ENCODE assay signal across 16 mouse cellular contexts in genomic region chr11:121829947-121830346, GRCm38 (mm10). TPM values are rescaled to one million over a fixed set of nuclear protein-coding genes. Genes with fewer than 3 reads are reported as not detected.
DNase-seq lines count a peak whose midpoint lies in the region; ATAC-seq and TF ChIP-seq lines count a peak whose summit lies in the region.
"Had no signal": no experiment of that assay in that cellular context is flagged by ENCODE, and none has a peak within 500 bp of the region (broad histone marks: within the 10 kb centered on the region; RNA-seq: fewer than 3 reads in every experiment).

Ptchd3 (plus strand) TSS chr11:121830247.

- H3K4me1 ChIP-seq in heart, embryonic 11.5 days (ENCODE audit: control insufficient read depth, insufficient read depth, low read length), result no peaks in the 10 kb centered on the region
- no peaks in the 10 kb centered on the region for H3K4me1 ChIP-seq in kidney, embryonic 14.5 days (ENCODE audit: control insufficient read depth, insufficient read depth, low read length)
- no peaks in the 10 kb centered on the region for H3K4me1 ChIP-seq in ES-Bruce4 (ENCODE audit: control insufficient read depth, insufficient read depth, low read length)
- H3K4me1 ChIP-seq in limb, embryonic 10.5 days, result 0 out of 2 replicates have a peak, but pooled peaks cover 3% of the 10 kb centered on the region
- H3K4me1 ChIP-seq: megakaryocyte, embryonic 14.5 days had no signal

- 44% methylated on average over 18 of the region's 18 CpGs for WGBS in heart, embryonic 11.5 days (ENCODE audit: insufficient replicate concordance)
- 56% methylated on average over 18 of the region's 18 CpGs for WGBS in kidney, embryonic 14.5 days
- 68% methylated on average over 18 of the region's 18 CpGs for WGBS in limb, embryonic 10.5 days

- H3K36me3 ChIP-seq in heart, embryonic 11.5 days (ENCODE audit: control insufficient read depth, insufficient read depth, low read length), result no peaks in the 10 kb centered on the region
- H3K36me3 ChIP-seq in kidney, embryonic 14.5 days (ENCODE audit: control insufficient read depth, insufficient read depth, low read length), result no peaks in the 10 kb centered on the region
- H3K36me3 ChIP-seq in ES-Bruce4 (ENCODE audit: control insufficient read depth, insufficient read depth, low read length, poor library complexity, severe bottlenecking), result no peaks in the 10 kb centered on the region
- no peaks in the 10 kb centered on the region for H3K36me3 ChIP-seq in limb, embryonic 10.5 days

- no peak within 1 kb of the TSS for H3K9ac ChIP-seq in heart, embryonic 11.5 days (ENCODE audit: low read depth, low read length)
- H3K9ac ChIP-seq in kidney, embryonic 14.5 days (ENCODE audit: low read depth, low read length), result no peak within 1 kb of the TSS
- H3K9ac ChIP-seq in ES-Bruce4 (ENCODE audit: low read depth, poor library complexity, severe bottlenecking), result peak within 1 kb of the TSS; percentile 27
- H3K9ac ChIP-seq: liver, postnatal 0 days had no signal

- H3K4me2 ChIP-seq in heart, embryonic 11.5 days, result peak within 1 kb of the TSS; percentile 43
- no peak within 1 kb of the TSS; the same call in 1 of the 2 replicates for H3K4me2 ChIP-seq in kidney, embryonic 14.5 days (replicated peaks; ENCODE audit: low read depth, low read length)

- 0 out of 2 replicates have a peak within 1 kb of the TSS, but pooled peaks have one; percentile 6 for H3K4me3 ChIP-seq in heart, embryonic 11.5 days (ENCODE audit: low read depth, low read length)
- H3K4me3 ChIP-seq in kidney, embryonic 14.5 days (ENCODE audit: low read length), result 0 out of 2 replicates have a peak within 1 kb of the TSS, but pooled peaks have one; percentile 9
- H3K4me3 ChIP-seq in ES-Bruce4 (ENCODE audit: low read depth, low read length), result peak within 1 kb of the TSS; percentile 67
- peak within 1 kb of the TSS; percentile 32 for H3K4me3 ChIP-seq in limb, embryonic 10.5 days
- H3K4me3 ChIP-seq: megakaryocyte, embryonic 14.5 days had no signal

- TF ChIP-seq POLR2A in ES-Bruce4 (IDR thresholded peaks at IDR 0.05; ENCODE audit: insufficient read depth, low read length), result no peak

- peaks cover 4% of the 10 kb centered on the region; the same call in 1 of the 2 replicates for H3K27me3 ChIP-seq in heart, embryonic 11.5 days (ENCODE audit: control insufficient read depth, insufficient read depth, low read length)
- no peaks in the 10 kb centered on the region for H3K27me3 ChIP-seq in kidney, embryonic 14.5 days (ENCODE audit: control insufficient read depth, insufficient read depth, low read length)
- H3K27me3 ChIP-seq in ES-Bruce4 (ENCODE audit: control insufficient read depth, insufficient read depth, low read length, poor library complexity, severe bottlenecking), result peaks cover 6% of the 10 kb centered on the region
- H3K27me3 ChIP-seq in limb, embryonic 10.5 days (ENCODE audit: low read depth, poor library complexity, severe bottlenecking), result peaks cover 17% of the 10 kb centered on the region

- TF ChIP-seq EP300 in ES-Bruce4 (IDR thresholded peaks at IDR 0.05; ENCODE audit: insufficient read depth, low read depth, low read length), result no peak

- H3K9me3 ChIP-seq in heart, embryonic 11.5 days (replicated peaks; ENCODE audit: control insufficient read depth, low read length), result no peaks in the 10 kb centered on the region
- no peaks in the 10 kb centered on the region for H3K9me3 ChIP-seq in kidney, embryonic 14.5 days (ENCODE audit: control insufficient read depth, low read length)
- no peaks in the 10 kb centered on the region for H3K9me3 ChIP-seq in ES-Bruce4 (replicated peaks; ENCODE audit: control insufficient read depth, insufficient read depth, low read length, poor library complexity, severe bottlenecking)
- no peaks in the 10 kb centered on the region for H3K9me3 ChIP-seq in limb, embryonic 10.5 days (replicated peaks)

- no peak for TF ChIP-seq CTCF in ES-Bruce4 (IDR thresholded peaks at IDR 0.05; ENCODE audit: low read depth, low read length)

- ATAC-seq in heart, embryonic 11.5 days (replicated peaks; ENCODE audit: insufficient number of reproducible peaks, low FRiP score, low TSS enrichment), result no peak
- no peak for ATAC-seq in kidney, embryonic 14.5 days (ENCODE audit: low FRiP score, low TSS enrichment)
- ATAC-seq: liver, postnatal 0 days had no signal

- no peak within 1 kb of the TSS for H3K27ac ChIP-seq in heart, embryonic 11.5 days (ENCODE audit: low read depth, low read length)
- no peak within 1 kb of the TSS for H3K27ac ChIP-seq in kidney, embryonic 14.5 days (ENCODE audit: low read depth, low read length)
- no peak within 1 kb of the TSS for H3K27ac ChIP-seq in ES-Bruce4 (ENCODE audit: insufficient read depth, low read length)
- no peak within 1 kb of the TSS for H3K27ac ChIP-seq in limb, embryonic 10.5 days

- DNase-seq in heart, postnatal 4 days, result no peak
- no peak for DNase-seq in kidney, postnatal 10 days
- DNase-seq in limb, embryonic 10.5 days (ENCODE audit: low spot score), result no peak
- DNase-seq in cerebellum, postnatal 25 days, result no peak
- DNase-seq in cerebellum, postnatal 36 days, result no peak
- DNase-seq: adrenal gland, adult 2 months; cerebellum, adult 9-11 months; heart, postnatal 10 days; kidney, postnatal 36 days; liver, postnatal 0 days; thymus, adult 18-20 months had no signal

RNA-seq across cellular contexts. Expression of gene Ptchd3, which starts in this region (rescaled TPM):
- not detected in 2 replicates for polyA plus RNA-seq in heart, embryonic 11.5 days (2014; fragmentation: Nextera tagmentation; extraction: Ambion mirVana)
- under 1 TPM; 0.18 to 0.60 TPM for total RNA-seq in heart, postnatal 4 days (2021)
- polyA plus RNA-seq in kidney, embryonic 14.5 days (2014; fragmentation: Nextera tagmentation; extraction: Ambion mirVana), result 0.10 and 0.11 TPM in 2 replicates
- polyA plus RNA-seq in ES-Bruce4 (2011; ENCODE audit: insufficient read depth, insufficient read length, low read depth, missing spikeins), result not detected in 2 replicates
- polyA plus RNA-seq in limb, embryonic 10.5 days (2016; fragmentation: Nextera tagmentation; extraction: Ambion mirVana), result not detected in 2 replicates
- total RNA-seq: adrenal gland, adult 2 months; left cerebral cortex, adult 8-10 months had no signal
- polyA plus RNA-seq: adrenal gland, adult 2 months; liver, postnatal 0 days had no signal

Comparison
In these comparisons a context has a peak if more than half of its experiments do, and no peak if none do; other contexts are left out.
1. H3K4me3 ChIP-seq: peak in every context shown above with its lines; median percentile 67 in ES-Bruce4; 32 in limb, embryonic 10.5 days; 9 in kidney, embryonic 14.5 days; 6 in heart, embryonic 11.5 days.